Comparison of ENCODE assay signal across 8 mouse cellular contexts in genomic region chr3:138645320-138645719, GRCm38 (mm10).
DNase-seq lines count a peak whose midpoint lies in the region; ATAC-seq lines count a peak whose summit lies in the region.

No protein-coding gene starts in this region.

- H3K9me3 ChIP-seq in kidney, embryonic 14.5 days (ENCODE audit: control insufficient read depth, low read length): no peaks in the 10 kb centered on the region
- no peaks in the 10 kb centered on the region for H3K9me3 ChIP-seq in kidney, embryonic 15.5 days (replicated peaks)
- peaks cover 10% of the 10 kb centered on the region; the same call in 1 of the 2 replicates for H3K9me3 ChIP-seq in limb, embryonic 13.5 days
- H3K9me3 ChIP-seq in neural tube, embryonic 13.5 days: peaks cover 5% of the 10 kb centered on the region; the same call in 1 of the 2 replicates

- no peak overlapping the region for H3K4me3 ChIP-seq in kidney, embryonic 14.5 days (ENCODE audit: low read length)
- no peak overlapping the region for H3K4me3 ChIP-seq in kidney, embryonic 15.5 days (replicated peaks)
- no peak overlapping the region for H3K4me3 ChIP-seq in limb, embryonic 13.5 days
- no peak overlapping the region for H3K4me3 ChIP-seq in neural tube, embryonic 13.5 days

- WGBS in kidney, embryonic 14.5 days: 13% methylated on average over 3 of the region's 3 CpGs
- 11% methylated on average over 3 of the region's 3 CpGs for WGBS in kidney, embryonic 15.5 days
- 11% methylated on average over 3 of the region's 3 CpGs for WGBS in limb, embryonic 13.5 days
- 14% methylated on average over 3 of the region's 3 CpGs for WGBS in neural tube, embryonic 13.5 days

- H3K27ac ChIP-seq in kidney, embryonic 14.5 days (ENCODE audit: low read depth, low read length): no peak overlapping the region; the same call in 1 of the 2 replicates
- peak overlapping the region; percentile 30; the same call in 1 of the 2 replicates for H3K27ac ChIP-seq in kidney, embryonic 15.5 days
- H3K27ac ChIP-seq in limb, embryonic 13.5 days: peak overlapping the region; percentile 44; the same call in 1 of the 2 replicates
- peak overlapping the region; percentile 61 for H3K27ac ChIP-seq in neural tube, embryonic 13.5 days (replicated peaks)

- DNase-seq in kidney, adult 9 months: no peak
- peak; percentile 28 to 33 for DNase-seq in cerebellum, postnatal 14 days
- DNase-seq in gastrocnemius, postnatal 10 days: peak; percentile 56

- 0 out of 2 replicates have a peak overlapping the region, but pooled peaks have one; percentile 18 for H3K9ac ChIP-seq in kidney, embryonic 14.5 days (ENCODE audit: low read depth, low read length)
- H3K9ac ChIP-seq in kidney, embryonic 15.5 days: no peak overlapping the region
- no peak overlapping the region for H3K9ac ChIP-seq in limb, embryonic 13.5 days
- H3K9ac ChIP-seq in neural tube, embryonic 13.5 days: no peak overlapping the region

- no peaks in the 10 kb centered on the region for H3K36me3 ChIP-seq in kidney, embryonic 14.5 days (ENCODE audit: control insufficient read depth, insufficient read depth, low read length)
- no peaks in the 10 kb centered on the region for H3K36me3 ChIP-seq in kidney, embryonic 15.5 days
- H3K36me3 ChIP-seq in limb, embryonic 13.5 days: no peaks in the 10 kb centered on the region
- H3K36me3 ChIP-seq in neural tube, embryonic 13.5 days: no peaks in the 10 kb centered on the region

- no peak; the same call in 1 of the 2 replicates for ATAC-seq in kidney, embryonic 14.5 days (ENCODE audit: low FRiP score, low TSS enrichment)
- ATAC-seq in kidney, embryonic 15.5 days (replicated peaks; ENCODE audit: low FRiP score): 0 out of 2 replicates have a peak, but pooled peaks have one; percentile 12
- ATAC-seq in limb, embryonic 13.5 days (ENCODE audit: low FRiP score, low read depth): no peak
- no peak for ATAC-seq in neural tube, embryonic 13.5 days (ENCODE audit: low read depth)
- no peak for ATAC-seq in erythroblast, adult 5-6 weeks (replicated peaks; ENCODE audit: low FRiP score, poor library complexity, severe bottlenecking)

- no peaks in the 10 kb centered on the region for H3K27me3 ChIP-seq in kidney, embryonic 14.5 days (ENCODE audit: control insufficient read depth, insufficient read depth, low read length)
- H3K27me3 ChIP-seq in kidney, embryonic 15.5 days: no peaks in the 10 kb centered on the region
- H3K27me3 ChIP-seq in limb, embryonic 13.5 days: no peaks in the 10 kb centered on the region
- no peaks in the 10 kb centered on the region for H3K27me3 ChIP-seq in neural tube, embryonic 13.5 days

- peaks cover 16% of the 10 kb centered on the region for H3K4me1 ChIP-seq in kidney, embryonic 14.5 days (ENCODE audit: control insufficient read depth, insufficient read depth, low read length)
- peaks cover 21% of the 10 kb centered on the region for H3K4me1 ChIP-seq in kidney, embryonic 15.5 days
- H3K4me1 ChIP-seq in limb, embryonic 13.5 days: peaks cover 21% of the 10 kb centered on the region
- H3K4me1 ChIP-seq in neural tube, embryonic 13.5 days (replicated peaks): peaks cover 24% of the 10 kb centered on the region

- no peak overlapping the region for H3K4me2 ChIP-seq in kidney, embryonic 14.5 days (replicated peaks; ENCODE audit: low read depth, low read length)
- peak overlapping the region; percentile 63 for H3K4me2 ChIP-seq in kidney, embryonic 15.5 days
- H3K4me2 ChIP-seq in limb, embryonic 13.5 days (replicated peaks): peak overlapping the region; percentile 65
- H3K4me2 ChIP-seq in neural tube, embryonic 13.5 days: no peak overlapping the region

Comparison
In these comparisons a context has a peak if more than half of its experiments do, and no peak if none do; other contexts are left out.
1. H3K4me2 ChIP-seq: peak in kidney, embryonic 15.5 days (single experiment) and limb, embryonic 13.5 days (single experiment); none in kidney, embryonic 14.5 days (single experiment) and neural tube, embryonic 13.5 days (single experiment).